Mouse (Mus musculus) layer of hippocampus, postnatal 14 days (tissue): ENCODE measurements at regions not wholly inside any gene's neighbourhood (a gene's known extent, or its start where the extent isn't known, plus 50 kb on each side); places are given as distances from the start of the nearest gene placed in this dataset.

Experiments used
- DNase-seq, 2 experiments: peaks; one replicate each; pipeline ENCODE4 v3.0.0; 2021 to 2022; ENCODE audit warnings: low spot score in 2 of 2, mixed read lengths in 1 of 2

- no peak for DNase-seq
These were observed 57.8 kb upstream of the Npy start for GRCm38 (mm10) chr6:49764746-49765145.

DNA sequence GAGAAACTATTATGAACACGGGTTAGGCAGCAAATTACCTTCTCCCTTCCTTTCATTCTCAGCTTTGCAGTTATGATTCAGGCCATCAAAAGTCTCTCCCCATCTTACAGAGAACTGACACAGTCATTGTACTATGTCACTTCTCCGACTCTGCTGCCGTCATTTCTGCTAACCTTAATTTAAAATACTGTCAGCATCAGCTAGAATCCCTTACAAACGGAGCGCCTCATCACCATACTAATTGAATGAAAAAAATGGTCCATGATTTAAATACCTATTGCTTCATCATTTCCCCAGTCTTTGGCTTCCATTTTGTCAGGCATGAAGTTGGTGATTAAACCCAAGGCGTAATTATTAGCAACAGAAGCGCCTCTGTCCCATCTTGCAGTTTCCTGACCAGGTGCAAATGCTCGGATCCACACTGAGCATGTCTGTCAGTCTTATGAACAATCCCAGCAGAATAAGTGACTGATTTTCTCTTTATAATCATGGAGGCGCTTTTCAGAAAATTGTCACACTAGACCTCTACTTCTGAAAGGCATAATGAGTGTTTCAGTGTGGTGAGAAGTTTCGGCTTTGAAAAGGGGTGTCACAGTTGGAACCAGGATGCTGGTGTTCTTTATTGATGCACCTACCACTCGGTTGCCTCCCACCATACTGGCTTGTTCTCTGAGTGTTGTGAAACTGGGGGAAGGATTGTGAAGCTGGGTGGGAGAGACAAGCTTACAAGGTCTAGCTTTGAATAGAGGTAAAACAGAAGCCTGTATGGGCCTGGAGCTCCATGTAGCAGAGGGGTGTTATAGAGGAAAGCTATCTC is 52.4 kb upstream of the Npy start:
- no peak for DNase-seq
